Mouse (Mus musculus): ENCODE results near the gene Amdhd2. TPM values are rescaled to one million over a fixed set of nuclear protein-coding genes. Genes with fewer than 3 reads are reported as not detected.

Gene Amdhd2
- polyA plus RNA-seq, 1 experiment = 58.3 TPM

GRCm38 (mm10) chr17:24199741-24200140, 36.2 kb upstream of the Amdhd2 start:
- Histone ChIP-seq H3K4me1 (ENCODE audit: control insufficient read depth, insufficient read depth, low read length) (peaks cover 4% of the 10 kb centered on the region; the same call in 1 of the 2 replicates), H3K4me3 (replicated peaks; ENCODE audit: extremely low read depth, low read depth, low read length) (no peak overlapping the region)
- no peak for DNase-seq
- TF ChIP-seq POLR2A (IDR thresholded peaks at IDR 0.05; ENCODE audit: borderline replicate concordance, extremely low read depth, low read depth, low read length) (no peak), CTCF (IDR thresholded peaks at IDR 0.05; ENCODE audit: insufficient read depth, low read length) (no peak)
- 54% methylated on average over 4 of the region's 4 CpGs for WGBS

GRCm38 (mm10) chr17:24199252-24199651, 35.7 kb upstream of the Amdhd2 start:
- TF ChIP-seq CTCF (IDR thresholded peaks at IDR 0.05; ENCODE audit: insufficient read depth, low read length) (no peak), POLR2A (IDR thresholded peaks at IDR 0.05; ENCODE audit: borderline replicate concordance, extremely low read depth, low read depth, low read length) (no peak)
- WGBS = 81% methylated on average over 4 of the region's 4 CpGs
- H3K4me3 ChIP-seq (replicated peaks; ENCODE audit: extremely low read depth, low read depth, low read length) = no peak overlapping the region
- DNase-seq = no peak
- peaks cover 3% of the 10 kb centered on the region; the same call in 1 of the 2 replicates for H3K4me1 ChIP-seq (ENCODE audit: control insufficient read depth, insufficient read depth, low read length)

GRCm38 (mm10) chr17:24197032-24197824, 33.7 kb upstream of the Amdhd2 start:
- TF ChIP-seq POLR2A (IDR thresholded peaks at IDR 0.05; ENCODE audit: borderline replicate concordance, extremely low read depth, low read depth, low read length) (no peak), CTCF (IDR thresholded peaks at IDR 0.05; ENCODE audit: insufficient read depth, low read length) (no peak)
- DNase-seq = no peak
- WGBS = 63% methylated on average over 15 of the region's 15 CpGs
- peaks cover 3% of the 10 kb centered on the region; the same call in 1 of the 2 replicates for H3K4me1 ChIP-seq (ENCODE audit: control insufficient read depth, insufficient read depth, low read length)
- H3K4me3 ChIP-seq (replicated peaks; ENCODE audit: extremely low read depth, low read depth, low read length) = no peak overlapping the region

- no peak for DNase-seq
- no peak for TF ChIP-seq CTCF (IDR thresholded peaks at IDR 0.05; ENCODE audit: insufficient read depth, low read length)
- no peak for TF ChIP-seq POLR2A (IDR thresholded peaks at IDR 0.05; ENCODE audit: borderline replicate concordance, extremely low read depth, low read depth, low read length)
- 67% methylated on average over 2 of the region's 2 CpGs for WGBS
- Histone ChIP-seq H3K4me3 (replicated peaks; ENCODE audit: extremely low read depth, low read depth, low read length) (no peak overlapping the region), H3K4me1 (ENCODE audit: control insufficient read depth, insufficient read depth, low read length) (peaks cover 3% of the 10 kb centered on the region; the same call in 1 of the 2 replicates)
Measured at GRCm38 (mm10) chr17:24195349-24195748, 31.8 kb upstream of the Amdhd2 start.

GRCm38 (mm10) chr17:24193769-24194168, 30.2 kb upstream of the Amdhd2 start:
- 79% methylated on average over 5 of the region's 5 CpGs for WGBS

GRCm38 (mm10) chr17:24193268-24193667, 29.7 kb upstream of the Amdhd2 start:
- WGBS = 92% methylated on average over 8 of the region's 8 CpGs
- Histone ChIP-seq H3K4me1 (ENCODE audit: control insufficient read depth, insufficient read depth, low read length) (no peaks in the 10 kb centered on the region), H3K4me3 (replicated peaks; ENCODE audit: extremely low read depth, low read depth, low read length) (no peak overlapping the region)
- TF ChIP-seq POLR2A (IDR thresholded peaks at IDR 0.05; ENCODE audit: borderline replicate concordance, extremely low read depth, low read depth, low read length) (no peak), CTCF (IDR thresholded peaks at IDR 0.05; ENCODE audit: insufficient read depth, low read length) (no peak)
- DNase-seq = no peak

More at GRCm38 (mm10) chr17:24193769-24194168, 30.2 kb upstream of the Amdhd2 start:
- no peak for DNase-seq
- no peak for TF ChIP-seq CTCF (IDR thresholded peaks at IDR 0.05; ENCODE audit: insufficient read depth, low read length)
- TF ChIP-seq POLR2A (IDR thresholded peaks at IDR 0.05; ENCODE audit: borderline replicate concordance, extremely low read depth, low read depth, low read length) = no peak
- no peak overlapping the region for H3K4me3 ChIP-seq (replicated peaks; ENCODE audit: extremely low read depth, low read depth, low read length)
- H3K4me1 ChIP-seq (ENCODE audit: control insufficient read depth, insufficient read depth, low read length) = no peaks in the 10 kb centered on the region

- DNase-seq = no peak
- Histone ChIP-seq H3K4me3 (replicated peaks; ENCODE audit: extremely low read depth, low read depth, low read length) (no peak overlapping the region), H3K4me1 (ENCODE audit: control insufficient read depth, insufficient read depth, low read length) (no peaks in the 10 kb centered on the region)
- TF ChIP-seq CTCF (IDR thresholded peaks at IDR 0.05; ENCODE audit: insufficient read depth, low read length) (no peak), POLR2A (IDR thresholded peaks at IDR 0.05; ENCODE audit: borderline replicate concordance, extremely low read depth, low read depth, low read length) (no peak)
- WGBS = 72% methylated on average over 8 of the region's 8 CpGs
Measured at GRCm38 (mm10) chr17:24192848-24193247, 29.3 kb upstream of the Amdhd2 start.

- no peak for DNase-seq
- no peaks in the 10 kb centered on the region for H3K4me1 ChIP-seq (ENCODE audit: control insufficient read depth, insufficient read depth, low read length)
- no peak overlapping the region for H3K4me3 ChIP-seq (replicated peaks; ENCODE audit: extremely low read depth, low read depth, low read length)
- WGBS = 79% methylated on average over 4 of the region's 4 CpGs
- TF ChIP-seq POLR2A (IDR thresholded peaks at IDR 0.05; ENCODE audit: borderline replicate concordance, extremely low read depth, low read depth, low read length) (no peak), CTCF (IDR thresholded peaks at IDR 0.05; ENCODE audit: insufficient read depth, low read length) (no peak)
Measured at GRCm38 (mm10) chr17:24191481-24191880, 27.9 kb upstream of the Amdhd2 start.

- DNase-seq = no peak
- WGBS = 80% methylated on average over 2 of the region's 2 CpGs
- TF ChIP-seq CTCF (IDR thresholded peaks at IDR 0.05; ENCODE audit: insufficient read depth, low read length) (no peak), POLR2A (IDR thresholded peaks at IDR 0.05; ENCODE audit: borderline replicate concordance, extremely low read depth, low read depth, low read length) (no peak)
- H3K4me3 ChIP-seq (replicated peaks; ENCODE audit: extremely low read depth, low read depth, low read length) = no peak overlapping the region
- H3K4me1 ChIP-seq (ENCODE audit: control insufficient read depth, insufficient read depth, low read length) = no peaks in the 10 kb centered on the region
Measured at GRCm38 (mm10) chr17:24190934-24191333, 27.4 kb upstream of the Amdhd2 start.

- TF ChIP-seq POLR2A (IDR thresholded peaks at IDR 0.05; ENCODE audit: borderline replicate concordance, extremely low read depth, low read depth, low read length) (no peak), CTCF (IDR thresholded peaks at IDR 0.05; ENCODE audit: insufficient read depth, low read length) (no peak)
- H3K4me3 ChIP-seq (replicated peaks; ENCODE audit: extremely low read depth, low read depth, low read length) = no peak overlapping the region
- WGBS = 74% methylated on average over 3 of the region's 3 CpGs
- DNase-seq = no peak
- H3K4me1 ChIP-seq (ENCODE audit: control insufficient read depth, insufficient read depth, low read length) = no peaks in the 10 kb centered on the region
Measured at GRCm38 (mm10) chr17:24174259-24174658, 10.7 kb upstream of the Amdhd2 start.
